Mouse (Mus musculus) ES-CJ7 (cell line): ENCODE measurements around the gene Cux1.

Experiments used
- DNase-seq: peaks from one replicate; pipeline ENCODE4 v3.0.0; 2011; ENCODE audit warnings: low read depth, low spot score

Cux1 gene

DNA sequence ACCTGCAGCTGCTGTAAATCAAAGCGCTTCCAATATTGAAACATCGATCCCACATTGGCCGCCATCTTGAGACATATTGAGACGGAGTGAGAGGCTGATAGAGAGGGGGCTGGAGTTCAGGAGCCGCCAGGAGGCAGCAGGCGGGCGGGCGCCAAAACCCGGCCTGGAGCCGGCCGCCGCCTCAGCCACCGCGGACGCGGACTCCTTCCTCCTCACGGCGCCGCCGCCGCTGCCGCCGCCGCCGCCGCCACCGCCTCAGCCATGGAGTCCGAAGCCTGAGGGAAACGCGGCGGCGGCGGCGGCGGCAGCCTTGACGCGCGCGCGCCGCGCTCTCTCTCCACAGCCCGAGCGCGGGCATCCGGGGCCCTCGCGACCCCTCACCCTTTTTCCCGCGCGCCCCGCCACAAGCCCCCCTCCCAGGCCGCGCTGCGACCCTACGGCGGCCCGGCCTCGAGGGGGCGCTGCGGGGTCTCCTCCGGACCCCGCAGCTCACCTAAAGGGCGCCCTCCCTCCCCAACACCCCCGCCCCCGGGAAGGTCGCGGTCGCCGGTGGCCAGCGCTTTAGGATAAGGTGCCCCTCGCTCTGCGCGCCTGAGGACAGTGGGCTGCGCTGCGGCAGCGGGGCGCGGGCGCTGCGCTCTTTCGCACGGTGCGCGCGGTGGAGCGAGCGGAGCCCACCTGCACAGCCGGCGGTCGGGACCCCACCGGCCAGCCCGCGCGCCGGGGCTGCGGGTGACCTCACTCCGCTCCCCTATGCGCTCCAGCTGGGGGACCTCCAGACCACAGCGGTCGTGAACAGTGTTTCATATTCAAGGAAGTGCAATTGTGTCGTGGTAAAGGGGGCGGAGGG lies at the start of gene Cux1:
Gene Cux1 (minus strand): TSS at position 315 of the 850 bp plus-strand sequence.
- peak; percentile 80 for DNase-seq

GRCm38 (mm10) chr5:136612391-136612790 lies 45.1 kb upstream of the Cux1 start:
- no peak for DNase-seq

GRCm38 (mm10) chr5:136608814-136609434 lies 41.6 kb upstream of the Cux1 start:
- no peak for DNase-seq

DNA sequence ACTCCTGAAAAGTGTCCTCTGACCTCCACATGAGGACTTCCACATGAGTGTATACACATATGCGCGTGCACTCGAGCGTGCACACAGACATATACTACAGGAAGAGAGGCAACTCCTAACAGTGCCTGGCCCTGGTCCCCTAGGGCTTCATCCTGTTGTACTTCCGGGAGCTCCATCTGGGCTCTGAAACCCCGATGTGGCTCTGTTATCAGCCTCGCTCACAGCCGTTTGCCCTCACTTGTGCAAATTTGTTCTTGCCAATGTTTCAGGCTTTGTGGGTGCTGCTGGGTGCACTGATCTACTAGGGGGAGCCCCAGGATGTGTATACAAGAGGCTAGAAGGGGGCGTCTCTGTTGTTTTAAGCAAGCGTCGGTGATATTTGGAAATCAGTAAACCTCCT lies 37.9 kb upstream of the Cux1 start:
- no peak for DNase-seq

DNA sequence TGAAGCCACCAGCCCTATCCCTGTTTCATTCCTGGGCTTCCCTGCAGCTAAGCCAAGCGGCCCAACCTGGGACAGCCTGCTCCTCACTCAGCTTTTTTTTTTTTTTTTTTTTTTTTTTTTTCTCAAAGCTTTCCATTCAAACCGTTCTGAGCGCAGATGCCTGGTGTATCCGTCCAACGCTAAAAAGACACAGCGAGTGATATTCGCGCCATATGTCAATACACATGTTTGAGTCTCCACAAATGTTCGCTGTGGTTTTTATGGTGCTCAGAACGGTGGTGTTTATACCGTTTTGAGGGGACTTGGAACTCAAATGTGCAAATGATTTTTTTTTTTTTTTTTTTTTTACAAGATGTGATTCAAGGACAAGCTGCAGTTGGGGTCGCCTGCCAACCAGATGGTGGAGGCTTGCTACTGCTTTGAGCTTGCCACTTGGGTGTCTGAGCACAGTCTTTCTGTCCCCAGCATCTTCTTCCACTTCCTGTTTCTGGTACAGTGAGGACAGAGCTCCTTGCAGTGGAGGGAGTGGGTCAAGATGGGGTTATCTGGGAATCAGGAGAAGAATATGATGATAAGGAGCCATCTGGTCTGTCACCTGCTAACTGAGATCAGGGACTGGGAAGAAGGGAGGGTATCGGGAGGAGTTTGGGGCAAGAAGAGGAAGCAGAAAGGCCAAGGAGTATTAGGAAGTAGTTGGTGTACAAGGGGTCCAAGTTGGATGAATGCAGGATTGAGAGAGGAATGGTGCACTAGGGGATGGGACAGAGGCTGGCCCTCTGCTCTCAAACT lies 36.1 kb upstream of the Cux1 start:
- DNase-seq, result no peak

DNA sequence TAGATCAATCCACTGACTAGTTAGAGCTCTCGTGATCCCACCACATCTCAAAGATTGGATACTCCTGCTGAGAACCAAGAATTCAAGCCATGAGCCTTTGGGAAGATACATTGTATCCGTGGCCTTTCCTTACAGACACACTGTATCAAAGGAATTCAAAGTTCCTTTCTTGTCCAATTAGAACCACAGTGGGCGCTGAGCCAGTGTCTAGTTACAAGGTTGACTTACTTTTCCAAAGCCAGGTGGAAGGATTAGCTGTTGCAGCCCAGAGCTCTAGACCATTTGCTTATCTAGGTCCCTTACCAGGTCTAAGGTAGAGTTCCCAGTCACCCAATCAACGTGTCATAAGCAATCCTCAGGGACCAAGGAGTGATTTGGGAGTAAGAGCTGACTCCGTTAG lies 33.2 kb upstream of the Cux1 start:
- DNase-seq, result no peak

- no peak for DNase-seq
These were observed 27.7 kb upstream of the Cux1 start for GRCm38 (mm10) chr5:136594896-136595540.

DNA sequence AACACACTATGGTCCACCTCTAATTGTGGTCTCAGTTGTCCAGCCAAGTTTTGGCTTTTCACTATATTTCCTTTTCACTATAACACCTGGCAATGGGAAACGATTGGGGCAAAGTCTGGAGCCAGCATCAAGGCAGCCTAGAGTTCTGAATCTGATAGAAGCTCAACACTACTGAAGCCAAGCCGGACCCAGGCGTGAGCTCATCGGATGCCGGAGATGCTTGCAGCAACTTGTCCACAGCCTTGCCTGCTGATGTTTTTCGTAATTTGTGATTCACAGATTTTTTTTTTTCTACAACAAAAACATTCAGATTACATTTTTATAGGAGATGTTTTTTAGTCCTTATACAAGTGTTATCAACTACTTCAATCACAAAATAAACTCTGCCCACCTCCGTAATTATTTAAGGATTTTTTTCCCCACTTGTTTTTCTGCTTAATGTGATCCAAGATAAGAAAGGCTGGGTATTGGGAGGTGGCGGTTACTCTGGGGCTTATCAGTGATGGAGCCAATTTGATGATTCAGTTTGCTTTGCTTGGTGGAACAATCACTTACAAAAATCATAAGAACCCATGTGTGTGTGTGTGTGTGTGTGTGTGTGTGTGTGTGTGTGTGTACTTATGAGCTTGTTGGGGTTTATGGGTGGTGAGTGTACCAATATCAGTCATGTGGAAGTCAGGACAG lies 24.7 kb upstream of the Cux1 start:
- no peak for DNase-seq

- peak; percentile 53 for DNase-seq
These were observed 21.7 kb upstream of the Cux1 start for GRCm38 (mm10) chr5:136589002-136589401.

- DNase-seq, result peak; percentile 61
These were observed 21.2 kb upstream of the Cux1 start for GRCm38 (mm10) chr5:136588471-136588870.

GRCm38 (mm10) chr5:136584676-136585285 lies 17.5 kb upstream of the Cux1 start:
- peak; percentile 65 for DNase-seq

GRCm38 (mm10) chr5:136583666-136584464 lies 16.6 kb upstream of the Cux1 start:
- peak; percentile 53 for DNase-seq

- DNase-seq, result no peak
These were observed 16.0 kb upstream of the Cux1 start for GRCm38 (mm10) chr5:136583256-136583655.

GRCm38 (mm10) chr5:136582201-136582600 lies 14.9 kb upstream of the Cux1 start:
- peak; percentile 57 for DNase-seq

- no peak for DNase-seq
These were observed 14.3 kb upstream of the Cux1 start for GRCm38 (mm10) chr5:136581625-136582024.

DNA sequence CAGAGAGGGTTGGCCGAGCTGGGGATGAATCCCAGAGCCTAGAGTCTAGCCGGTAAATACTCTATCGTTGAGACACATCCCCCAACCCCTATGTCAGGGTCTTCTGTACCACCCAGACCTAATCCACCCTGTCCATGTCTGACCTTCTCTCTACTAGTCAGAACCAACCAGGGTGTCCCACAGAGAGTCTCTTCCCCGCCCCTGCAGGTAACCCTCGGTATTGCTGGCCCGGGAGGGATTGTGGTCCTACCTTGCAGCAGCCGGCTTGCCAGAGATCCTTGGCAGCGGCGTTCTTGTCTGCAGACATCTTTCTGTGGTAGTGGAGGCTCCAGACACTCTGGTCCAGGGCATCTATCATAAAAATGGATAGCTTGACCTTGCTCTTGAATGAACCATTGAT lies 13.9 kb upstream of the Cux1 start:
- DNase-seq, result peak; percentile 81

- DNase-seq, result no peak
These were observed 10.9 kb upstream of the Cux1 start for GRCm38 (mm10) chr5:136578201-136578600.

- no peak for DNase-seq
These were observed 2.9 kb upstream of the Cux1 start for GRCm38 (mm10) chr5:136570171-136570570.

DNA sequence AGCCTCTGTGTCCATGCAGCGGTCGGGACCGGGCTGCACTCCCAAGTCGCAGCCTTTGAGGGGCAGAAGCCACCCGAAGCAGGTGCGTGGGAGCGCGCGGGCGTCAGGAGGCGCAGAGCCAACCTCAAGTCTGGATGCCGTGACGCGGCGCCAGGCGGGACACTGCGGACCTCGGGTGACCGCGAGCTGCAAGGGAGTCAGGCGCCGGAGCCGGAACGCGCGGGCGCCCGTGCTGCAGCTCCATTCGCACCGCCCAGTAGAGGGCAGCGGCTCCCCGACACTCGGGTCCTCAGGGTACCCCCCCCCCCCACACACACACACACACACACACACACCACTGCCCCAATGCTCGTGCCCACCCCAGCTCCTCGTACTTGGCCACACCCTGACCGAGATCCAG lies 1.5 kb upstream of the Cux1 start:
- DNase-seq, result peak; percentile 59
